Mouse (Mus musculus) hindbrain, postnatal 0 days (tissue): Measurements from ENCODE around the gene Atg4d. TPM values are rescaled to one million over a fixed set of nuclear protein-coding genes. Genes with fewer than 3 reads are reported as not detected.
A peak's percentile ranks its signal among the peaks of the same experiment; 100 is the strongest.
"Not testable (repeated sequence)": the region's sequence is repeated elsewhere in the genome, so short reads cannot be mapped to it uniquely, and the experiment has no call there.

Source experiments
- ATAC-seq: fragments of 200-750 bp; cut with Nextera tagmentation; 2 replicates; pipeline ENCODE4 v1.8.0; 2017; ENCODE audit warnings: mild to moderate bottlenecking, moderate TSS enrichment, moderate library complexity
- DNase-seq: peaks from one replicate; pipeline ENCODE4 v3.0.0-alpha.2; 2015; ENCODE audit warnings: low spot score
- H3K27ac ChIP-seq: fragments of 300-500 bp; sonication (generic); 2 replicates; pipeline ENCODE4 v1.5.1; 2014; ENCODE audit warnings: mild to moderate bottlenecking
- H3K27me3 ChIP-seq: fragments of 300-500 bp; sonication (generic); 2 replicates; pipeline ENCODE4 v1.6.1; 2014; ENCODE audit warnings: low read length, mixed read lengths; ENCODE audit not compliant: insufficient read depth
- H3K36me3 ChIP-seq: fragments of 300-500 bp; sonication (generic); 2 replicates; pipeline ENCODE4 v1.6.1; 2014; ENCODE audit warnings: low read length, mixed read lengths; ENCODE audit not compliant: insufficient read depth
- H3K4me1 ChIP-seq: fragments of 300-500 bp; sonication (generic); 2 replicates; pipeline ENCODE4 v1.6.1; 2014; ENCODE audit warnings: antibody characterized with exemption, low read length, mixed read lengths; ENCODE audit not compliant: insufficient read depth
- H3K4me2 ChIP-seq: fragments of 300-500 bp; sonication (generic); 2 replicates; pipeline ENCODE4 v1.6.1; 2014; ENCODE audit warnings: low read depth, mild to moderate bottlenecking, low read length, moderate library complexity, mixed read lengths
- H3K4me3 ChIP-seq: fragments of 300-500 bp; sonication (generic); 2 replicates; pipeline ENCODE4 v1.5.1; 2014; ENCODE audit warnings: low read length
- H3K9ac ChIP-seq: fragments of 300-500 bp; sonication (generic); replicated peaks from 2 replicates; pipeline ENCODE4 v1.6.1; 2014; ENCODE audit warnings: mild to moderate bottlenecking, low read length, moderate library complexity, mixed read lengths
- H3K9me3 ChIP-seq: fragments of 300-500 bp; sonication (generic); 2 replicates; pipeline ENCODE4 v1.6.1; 2016; ENCODE audit warnings: low read length, mixed read lengths
- CTCF ChIP-seq: IDR thresholded peaks from 2 replicates; pipeline ENCODE4 v1.5.1; 2016; ENCODE audit warnings: antibody characterized with exemption, control low read depth, low read depth
- WGBS: fragments of 180-500 bp; shearing (Covaris S2); extraction: QIAGEN DNeasy Blood & Tissue Kit; methylation state at CpG from one replicate; pipeline ENCODE4 v1.1.7; 2014; 5-methylcytosine and 5-hydroxymethylcytosine counted together
- polyA plus RNA-seq: library from polyadenylated mRNA; unstranded; fragments of >200 nt; fragmentation: Nextera tagmentation; extraction: Ambion mirVana; gene quantifications from 2 replicates; pipeline ENCODE4 v1.2.1, GENCODE M21; 2015
- total RNA-seq: library from RNA; depleted of rRNA; stranded (reverse); fragments of >200 nt; gene quantifications from 2 replicates; pipeline ENCODE4 v1.2.3, GENCODE M21; 2014; rRNA removed

The Atg4d gene
- total RNA-seq (24.8 and 38.6 TPM in 2 replicates), polyA plus RNA-seq (32.1 and 35.5 TPM in 2 replicates)

- ATAC-seq (peak; percentile 98), DNase-seq (peak; percentile 99)
- WGBS = 1% methylated on average over 49 of the region's 49 CpGs
Observed at GRCm38 (mm10) chr9:21265000-21265561, at the start of gene Atg4d. Gene Atg4d, plus strand, starts transcription at chr9:21265293.

GRCm38 (mm10) chr9:21216050-21216841 is 48.8 kb upstream of the Atg4d start:
- DNase-seq (peak; percentile 34), ATAC-seq (no peak)
- TF ChIP-seq CTCF = no peak
- 0 out of 2 replicates have a peak, but pooled peaks cover 3% of the 10 kb centered on the region for H3K4me1 ChIP-seq
- no peaks in the 10 kb centered on the region for H3K9me3 ChIP-seq
- H3K36me3 ChIP-seq = peaks cover under 1% of the 10 kb centered on the region; the same call in 1 of the 2 replicates
- H3K9ac ChIP-seq = no peak overlapping the region
- no peak overlapping the region for H3K4me2 ChIP-seq
- no peak overlapping the region for H3K4me3 ChIP-seq
- no peak overlapping the region for H3K27ac ChIP-seq
- WGBS = 60% methylated on average over 25 of the region's 25 CpGs
- no peaks in the 10 kb centered on the region for H3K27me3 ChIP-seq

More at GRCm38 (mm10) chr9:21265000-21265561, at the start of gene Atg4d:
- H3K27ac ChIP-seq = peak within 1 kb of the TSS; percentile 82
- peaks cover 16% of the 10 kb centered on the region for H3K4me1 ChIP-seq
- peak within 1 kb of the TSS; percentile 92 for H3K9ac ChIP-seq
- peaks cover 14% of the 10 kb centered on the region for H3K36me3 ChIP-seq
- H3K4me2 ChIP-seq = peak within 1 kb of the TSS; percentile 92
- no peak for TF ChIP-seq CTCF
- H3K9me3 ChIP-seq = no peaks in the 10 kb centered on the region
- no peaks in the 10 kb centered on the region for H3K27me3 ChIP-seq
- peak within 1 kb of the TSS; percentile 98 for H3K4me3 ChIP-seq

GRCm38 (mm10) chr9:21219820-21220219 is 45.3 kb upstream of the Atg4d start:
- Histone ChIP-seq H3K4me3 (no peak overlapping the region), H3K27ac (no peak overlapping the region), H3K4me2 (no peak overlapping the region), H3K9me3 (no peaks in the 10 kb centered on the region), H3K36me3 (no peaks in the 10 kb centered on the region), H3K9ac (no peak overlapping the region), H3K27me3 (no peaks in the 10 kb centered on the region), H3K4me1 (0 out of 2 replicates have a peak, but pooled peaks cover 3% of the 10 kb centered on the region)
- TF ChIP-seq CTCF = 0 out of 2 replicates have a peak, but pooled peaks have one; percentile 37
- no peak for DNase-seq
- ATAC-seq = no peak
- WGBS = 48% methylated on average over 3 of the region's 3 CpGs

- TF ChIP-seq CTCF = peak; percentile 97
Observed at GRCm38 (mm10) chr9:21220490-21221382, 44.4 kb upstream of the Atg4d start.

GRCm38 (mm10) chr9:21221383-21221929 is 43.6 kb upstream of the Atg4d start:
- Histone ChIP-seq H3K36me3 (no peaks in the 10 kb centered on the region), H3K4me1 (0 out of 2 replicates have a peak, but pooled peaks cover 2% of the 10 kb centered on the region), H3K4me2 (no peak overlapping the region), H3K9me3 (no peaks in the 10 kb centered on the region), H3K9ac (no peak overlapping the region), H3K27ac (no peak overlapping the region), H3K4me3 (no peak overlapping the region), H3K27me3 (no peaks in the 10 kb centered on the region)
- peak; percentile 64 for TF ChIP-seq CTCF
- ATAC-seq (peak; percentile 30; the same call in 1 of the 2 replicates), DNase-seq (peak; percentile 79)
- 23% methylated on average over 7 of the region's 7 CpGs for WGBS

More at GRCm38 (mm10) chr9:21220490-21221382, 44.4 kb upstream of the Atg4d start:
- 16% methylated on average over 21 of the region's 21 CpGs for WGBS
- Histone ChIP-seq H3K9me3 (no peaks in the 10 kb centered on the region), H3K4me3 (peak overlapping the region; percentile 22), H3K4me1 (0 out of 2 replicates have a peak, but pooled peaks cover 3% of the 10 kb centered on the region), H3K27ac (no peak overlapping the region), H3K27me3 (no peaks in the 10 kb centered on the region), H3K9ac (no peak overlapping the region), H3K4me2 (peak overlapping the region; percentile 54), H3K36me3 (no peaks in the 10 kb centered on the region)
- peak; percentile 96 for DNase-seq
- ATAC-seq = peak; percentile 90

- not testable (repeated sequence) for H3K4me3 ChIP-seq, H3K9me3 ChIP-seq, H3K9ac ChIP-seq, H3K27me3 ChIP-seq, H3K4me1 ChIP-seq, DNase-seq, H3K27ac ChIP-seq, H3K4me2 ChIP-seq, H3K36me3 ChIP-seq, ATAC-seq
- whole genome bisulfite sequencing = 100% methylated on average over 1 of the region's 2 CpGs
Observed at GRCm38 (mm10) chr9:21223490-21223889, 41.6 kb upstream of the Atg4d start.
